Mouse (Mus musculus) lung, embryonic 14.5 days (tissue): ENCODE data around the gene Olfr412. TPM values are rescaled to one million over a fixed set of nuclear protein-coding genes. Genes with fewer than 3 reads are reported as not detected.

Experiments used
- ATAC-seq: fragments of 200-750 bp; cut with Nextera tagmentation; 2 replicates; pipeline ENCODE4 v1.8.0; 2017; ENCODE audit warnings: mild to moderate bottlenecking, moderate TSS enrichment, moderate library complexity; ENCODE audit not compliant: insufficient read depth
- DNase-seq: peaks from one replicate; pipeline ENCODE4 v3.0.0-alpha.2; 2015
- H3K27ac ChIP-seq: fragments of 300-500 bp; sonication (generic); 2 replicates; pipeline ENCODE4 v1.5.1; 2014; ENCODE audit warnings: low read depth, mild to moderate bottlenecking, moderate library complexity
- H3K27me3 ChIP-seq: fragments of 300-500 bp; sonication (generic); 2 replicates; pipeline ENCODE4 v1.6.1; 2014; ENCODE audit warnings: low read length, control low read depth; ENCODE audit not compliant: insufficient read depth
- H3K36me3 ChIP-seq: fragments of 300-500 bp; sonication (generic); 2 replicates; pipeline ENCODE4 v1.6.1; 2014; ENCODE audit warnings: control low read depth; ENCODE audit not compliant: insufficient read depth
- H3K4me1 ChIP-seq: fragments of 300-500 bp; sonication (generic); 2 replicates; pipeline ENCODE4 v1.6.1; 2014; ENCODE audit warnings: antibody characterized with exemption, control low read depth; ENCODE audit not compliant: insufficient read depth
- H3K4me2 ChIP-seq: fragments of 300-500 bp; sonication (generic); 2 replicates; pipeline ENCODE4 v1.6.1; 2014; ENCODE audit warnings: mild to moderate bottlenecking
- H3K4me3 ChIP-seq: fragments of 300-500 bp; sonication (generic); 2 replicates; pipeline ENCODE4 v1.5.1; 2014; ENCODE audit warnings: low read depth, low read length
- H3K9ac ChIP-seq: fragments of 300-500 bp; sonication (generic); 2 replicates; pipeline ENCODE4 v1.6.1; 2014
- H3K9me3 ChIP-seq: fragments of 300-500 bp; sonication (generic); 2 replicates; pipeline ENCODE4 v1.6.1; 2016; ENCODE audit warnings: low read depth, low read length, control low read depth
- CTCF ChIP-seq: IDR thresholded peaks from 2 replicates; pipeline ENCODE4 v1.5.1; 2016; ENCODE audit warnings: antibody characterized with exemption, low read depth
- WGBS: fragments of 180-500 bp; shearing (Covaris S2); extraction: QIAGEN DNeasy Blood & Tissue Kit; methylation state at CpG from one replicate; pipeline ENCODE4 v1.1.7; 2014; 5-methylcytosine and 5-hydroxymethylcytosine counted together
- polyA plus RNA-seq: library from polyadenylated mRNA; unstranded; fragments of >200 nt; fragmentation: Nextera tagmentation; extraction: Ambion mirVana; gene quantifications from 2 replicates; pipeline ENCODE4 v1.2.1, GENCODE M21; 2014

The Olfr412 gene
- polyA plus RNA-seq, 1 experiment from 2014 or later = not detected

DNA sequence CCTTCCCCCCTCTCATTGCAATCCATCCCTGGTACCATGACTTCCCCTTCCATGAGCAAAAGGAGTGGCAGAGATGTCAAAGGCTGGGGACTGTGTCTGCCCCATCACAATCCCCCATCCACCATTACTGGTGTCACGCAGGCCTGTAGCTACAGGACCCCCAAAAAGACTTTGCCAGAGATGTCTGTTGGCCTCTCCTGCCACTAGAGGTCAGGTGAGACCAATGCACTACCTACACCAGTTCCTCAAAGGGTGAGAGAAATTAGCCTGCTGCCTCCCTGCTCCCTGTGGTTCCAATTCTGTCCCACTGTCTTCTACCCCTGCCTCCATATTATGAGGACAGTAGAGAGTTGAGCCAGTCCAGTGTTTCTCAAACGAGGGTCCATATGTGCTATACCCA lies 40.3 kb downstream of the Olfr412 start:
- no peaks in the 10 kb centered on the region for H3K9me3 ChIP-seq
- H3K4me3 ChIP-seq = no peak overlapping the region
- peak; percentile 48 for DNase-seq
- no peak overlapping the region for H3K27ac ChIP-seq
- no peak overlapping the region for H3K4me2 ChIP-seq
- no peaks in the 10 kb centered on the region for H3K36me3 ChIP-seq
- H3K9ac ChIP-seq = no peak overlapping the region
- WGBS = 43% methylated on average over 2 of the region's 2 CpGs
- no peaks in the 10 kb centered on the region for H3K27me3 ChIP-seq
- peak; percentile 73 for TF ChIP-seq CTCF
- peak; percentile 21; the same call in 1 of the 2 replicates for ATAC-seq
- no peaks in the 10 kb centered on the region for H3K4me1 ChIP-seq

DNA sequence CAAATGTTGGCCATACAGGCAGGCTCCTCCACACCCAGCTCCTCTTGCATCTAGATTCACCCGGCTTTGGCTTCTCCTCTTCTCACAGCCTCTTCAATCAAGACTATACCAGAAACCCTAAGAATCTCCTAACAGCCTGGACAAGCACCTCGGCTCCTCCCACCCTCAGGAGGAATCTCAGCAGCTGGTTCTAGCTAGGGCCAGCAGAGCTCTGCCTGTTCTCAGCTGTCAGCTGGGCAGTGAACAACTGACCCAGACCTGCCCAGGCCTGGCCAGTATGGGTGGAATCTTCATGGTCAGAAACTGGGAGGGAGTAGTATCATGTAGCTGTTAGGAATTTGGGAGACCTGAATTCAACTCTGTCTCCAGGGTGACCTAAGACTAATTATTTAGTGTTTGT lies 42.3 kb downstream of the Olfr412 start:
- peaks cover 6% of the 10 kb centered on the region for H3K4me1 ChIP-seq
- H3K36me3 ChIP-seq = no peaks in the 10 kb centered on the region
- no peak overlapping the region for H3K9ac ChIP-seq
- no peak overlapping the region for H3K4me3 ChIP-seq
- H3K9me3 ChIP-seq = no peaks in the 10 kb centered on the region
- no peak for DNase-seq
- H3K27ac ChIP-seq = no peak overlapping the region
- no peak for TF ChIP-seq CTCF
- no peak overlapping the region for H3K4me2 ChIP-seq
- 34% methylated on average over 2 of the region's 2 CpGs for WGBS
- no peak for ATAC-seq
- H3K27me3 ChIP-seq = no peaks in the 10 kb centered on the region

DNA sequence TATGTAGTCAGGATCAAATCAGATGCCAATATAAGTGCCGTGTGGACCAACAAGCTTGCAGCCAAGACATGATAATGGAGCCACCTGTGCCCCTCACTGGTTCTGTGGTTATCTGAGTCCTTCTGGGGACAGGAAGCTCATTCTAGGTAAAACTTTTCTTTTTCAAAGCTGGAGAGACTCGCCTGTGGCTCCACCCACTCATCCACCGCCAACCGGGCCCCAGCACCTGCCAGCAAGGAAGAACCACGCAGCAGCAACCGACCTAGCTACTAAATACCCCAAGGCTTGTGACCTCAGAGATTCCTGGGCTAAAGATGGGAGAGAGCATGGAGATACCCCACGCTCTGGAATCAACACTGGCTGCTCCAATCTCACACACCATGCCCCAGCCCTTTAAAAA lies 43.3 kb downstream of the Olfr412 start:
- H3K4me1 ChIP-seq = peaks cover 16% of the 10 kb centered on the region
- H3K4me2 ChIP-seq = no peak overlapping the region
- no peaks in the 10 kb centered on the region for H3K27me3 ChIP-seq
- DNase-seq (no peak), ATAC-seq (no peak)
- no peak for TF ChIP-seq CTCF
- H3K27ac ChIP-seq = no peak overlapping the region
- H3K9me3 ChIP-seq = no peaks in the 10 kb centered on the region
- 60% methylated on average over 7 of the region's 7 CpGs for WGBS
- no peak overlapping the region for H3K9ac ChIP-seq
- H3K4me3 ChIP-seq = no peak overlapping the region
- no peaks in the 10 kb centered on the region for H3K36me3 ChIP-seq

DNA sequence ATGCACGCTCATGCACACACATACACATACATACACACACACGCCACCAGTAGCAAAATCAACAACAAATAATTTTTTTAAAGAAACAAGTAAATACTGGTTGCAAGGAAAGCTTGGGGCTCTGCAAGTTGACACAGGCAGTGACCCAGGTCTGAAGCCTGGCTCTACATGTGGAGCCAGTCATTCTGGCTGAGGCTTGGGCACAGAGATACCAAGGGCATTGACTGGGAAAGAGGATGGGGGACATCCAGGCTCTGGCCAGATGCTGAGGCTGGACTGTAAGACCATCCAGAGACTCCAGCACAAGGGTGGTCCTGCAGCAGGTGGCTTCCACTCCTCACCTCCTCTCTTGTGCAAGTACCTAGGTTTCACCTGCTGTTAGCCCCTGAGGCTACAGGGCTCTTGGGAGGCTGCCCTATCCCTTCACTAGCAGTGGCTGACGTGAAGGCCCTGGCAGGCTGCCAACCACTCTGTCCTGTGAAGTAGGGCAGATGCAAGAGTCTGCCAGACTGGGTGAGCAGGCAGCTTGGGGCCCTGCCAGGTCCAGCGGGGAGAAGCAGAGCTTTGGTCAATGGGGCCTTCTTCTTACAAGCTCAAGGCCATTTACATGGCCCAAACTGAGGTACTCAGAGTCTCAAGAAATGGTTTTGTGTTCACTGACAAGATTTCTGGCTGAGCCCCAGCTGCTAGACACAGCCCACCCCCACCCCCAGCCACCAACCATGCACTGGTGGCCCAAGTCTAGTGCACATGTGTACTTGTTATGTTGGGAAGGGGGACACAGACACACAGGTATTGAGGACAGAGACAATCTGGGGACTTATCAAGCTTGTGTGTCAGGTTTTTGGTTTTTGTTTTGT lies 46.9 kb downstream of the Olfr412 start:
- no peaks in the 10 kb centered on the region for H3K36me3 ChIP-seq
- WGBS = 44% methylated on average over 4 of the region's 4 CpGs
- no peak overlapping the region for H3K9ac ChIP-seq
- no peak overlapping the region for H3K4me2 ChIP-seq
- ATAC-seq = peak; percentile 95
- no peak for TF ChIP-seq CTCF
- peak overlapping the region; percentile 82 for H3K27ac ChIP-seq
- no peaks in the 10 kb centered on the region for H3K9me3 ChIP-seq
- H3K4me1 ChIP-seq = peaks cover 26% of the 10 kb centered on the region
- peak; percentile 95 for DNase-seq
- H3K4me3 ChIP-seq = no peak overlapping the region
- H3K27me3 ChIP-seq = no peaks in the 10 kb centered on the region

DNA sequence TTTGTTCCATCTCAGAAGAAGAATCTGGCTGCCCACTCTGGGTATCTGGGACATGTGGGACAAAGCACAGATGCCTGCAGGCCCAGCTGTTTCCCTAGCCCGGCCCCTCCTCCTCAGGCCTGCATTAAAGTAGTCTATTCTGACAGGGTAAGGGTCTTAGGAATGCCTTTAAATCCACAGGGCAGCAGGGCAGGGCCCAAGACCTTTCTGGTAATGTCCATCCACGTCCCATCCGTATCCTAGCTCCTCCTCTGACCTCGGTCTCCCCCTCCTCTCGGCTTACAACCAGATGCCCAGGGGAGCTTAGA lies 47.5 kb downstream of the Olfr412 start:
- no peak for DNase-seq
- peak overlapping the region; percentile 82 for H3K27ac ChIP-seq
- no peak for TF ChIP-seq CTCF
- no peak overlapping the region; the same call in 1 of the 2 replicates for H3K9ac ChIP-seq
- peaks cover 26% of the 10 kb centered on the region for H3K4me1 ChIP-seq
- H3K36me3 ChIP-seq = no peaks in the 10 kb centered on the region
- no peak overlapping the region for H3K4me2 ChIP-seq
- 40% methylated on average over 5 of the region's 5 CpGs for WGBS
- no peak overlapping the region for H3K4me3 ChIP-seq
- H3K9me3 ChIP-seq = no peaks in the 10 kb centered on the region
- no peaks in the 10 kb centered on the region for H3K27me3 ChIP-seq
- peak; percentile 67; the same call in 1 of the 2 replicates for ATAC-seq

DNA sequence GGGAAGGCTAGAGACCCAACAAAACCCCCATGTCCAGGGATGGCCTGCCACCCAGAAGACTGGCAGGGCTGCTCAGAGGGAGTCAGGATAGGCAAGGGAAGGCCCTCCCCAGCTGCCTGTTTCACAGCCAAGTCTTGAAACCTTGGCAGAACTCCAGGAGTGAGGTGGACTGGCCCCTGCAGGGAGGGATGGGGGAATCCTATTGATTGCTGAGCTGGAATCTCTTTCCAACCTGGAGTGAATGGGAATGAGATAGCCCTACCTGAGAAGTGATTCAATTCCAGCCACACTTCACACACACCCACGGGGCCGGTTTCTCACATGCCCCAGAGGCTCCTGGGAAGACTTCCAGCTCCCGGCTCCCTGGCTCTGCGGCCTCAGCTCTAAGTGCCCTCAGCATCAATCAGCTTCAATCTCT lies 47.9 kb downstream of the Olfr412 start:
- DNase-seq (peak; percentile 85), ATAC-seq (peak; percentile 41; the same call in 1 of the 2 replicates)
- H3K4me1 ChIP-seq = peaks cover 26% of the 10 kb centered on the region
- no peaks in the 10 kb centered on the region for H3K9me3 ChIP-seq
- 34% methylated on average over 4 of the region's 4 CpGs for WGBS
- TF ChIP-seq CTCF = no peak
- H3K4me2 ChIP-seq = no peak overlapping the region
- no peak overlapping the region; the same call in 1 of the 2 replicates for H3K9ac ChIP-seq
- H3K27me3 ChIP-seq = no peaks in the 10 kb centered on the region
- peak overlapping the region; percentile 82 for H3K27ac ChIP-seq
- no peaks in the 10 kb centered on the region for H3K36me3 ChIP-seq
- no peak overlapping the region for H3K4me3 ChIP-seq

DNA sequence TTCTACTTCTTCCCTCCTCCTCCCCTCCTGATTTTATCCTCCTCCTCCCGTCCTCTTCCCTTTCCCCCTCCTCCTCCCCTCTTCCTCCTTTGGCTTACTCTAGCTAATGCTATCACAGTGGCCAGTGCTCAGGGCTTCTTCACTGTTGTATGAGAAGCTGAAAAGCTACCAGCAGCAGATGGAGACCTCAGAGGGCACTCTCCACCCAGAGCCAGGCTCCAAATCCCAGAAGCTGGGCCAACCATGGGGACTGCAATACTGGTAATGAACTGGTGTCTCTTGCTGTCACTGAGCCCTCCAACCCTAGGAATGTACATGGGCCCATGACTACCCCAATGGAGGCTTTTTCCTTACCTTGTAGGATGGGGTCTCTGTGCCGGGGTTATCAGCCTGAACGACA lies 50.1 kb downstream of the Olfr412 start:
- Histone ChIP-seq H3K4me2 (no peak overlapping the region), H3K9me3 (no peaks in the 10 kb centered on the region), H3K36me3 (no peaks in the 10 kb centered on the region), H3K4me3 (no peak overlapping the region), H3K27me3 (no peaks in the 10 kb centered on the region), H3K9ac (no peak overlapping the region), H3K4me1 (peaks cover 26% of the 10 kb centered on the region), H3K27ac (no peak overlapping the region)
- ATAC-seq (no peak), DNase-seq (no peak)
- WGBS = 50% methylated on average over 3 of the region's 3 CpGs
- TF ChIP-seq CTCF = no peak
